In the genomic region with DNA sequence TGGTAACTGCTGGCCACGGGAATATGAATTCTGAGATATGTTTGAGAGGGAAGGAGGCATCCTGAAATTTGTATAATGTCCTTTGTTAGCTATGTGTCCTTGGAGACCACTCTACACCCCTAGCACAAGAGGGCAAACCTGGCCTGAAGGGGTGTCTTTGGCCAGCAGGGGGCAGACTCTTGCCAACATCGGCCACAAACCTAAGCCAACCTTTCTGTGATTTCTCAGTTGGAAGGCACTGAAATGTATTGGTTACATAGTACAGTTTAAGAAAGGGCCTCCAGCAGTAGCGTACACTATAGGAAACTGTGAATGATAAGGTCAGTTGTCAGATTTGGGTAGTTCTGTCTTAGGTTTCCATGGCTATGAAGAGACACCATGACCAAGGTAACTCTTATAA, we compare ENCODE assay signal across 8 mouse cellular contexts. TPM values are rescaled to one million over a fixed set of nuclear protein-coding genes. Genes with fewer than 3 reads are reported as not detected.
DNase-seq lines count a peak whose midpoint lies in the region; ATAC-seq lines count a peak whose summit lies in the region.

No protein-coding gene starts in this region.

- H3K4me3 ChIP-seq in heart, embryonic 11.5 days (ENCODE audit: low read depth, low read length): no peak overlapping the region
- H3K4me3 ChIP-seq in limb, embryonic 10.5 days: no peak overlapping the region

- H3K4me1 ChIP-seq in heart, embryonic 11.5 days (ENCODE audit: control insufficient read depth, insufficient read depth, low read length): peaks cover 11% of the 10 kb centered on the region
- peaks cover 37% of the 10 kb centered on the region for H3K4me1 ChIP-seq in limb, embryonic 10.5 days

- H3K9me3 ChIP-seq in heart, embryonic 11.5 days (replicated peaks; ENCODE audit: control insufficient read depth, low read length): no peaks in the 10 kb centered on the region
- H3K9me3 ChIP-seq in limb, embryonic 10.5 days (replicated peaks): no peaks in the 10 kb centered on the region

- H3K27ac ChIP-seq in heart, embryonic 11.5 days (ENCODE audit: low read depth, low read length): no peak overlapping the region
- H3K27ac ChIP-seq in limb, embryonic 10.5 days: no peak overlapping the region

- peak; percentile 70 for DNase-seq in heart, postnatal 4 days
- peak; percentile 59 for DNase-seq in urinary bladder, postnatal 25 days (ENCODE audit: low spot score)
- DNase-seq in urinary bladder, adult 2 months (ENCODE audit: low spot score): no peak
- DNase-seq in brain, adult 2 months (ENCODE audit: low read depth, low spot score): peak; percentile 79
- DNase-seq in limb, embryonic 10.5 days (ENCODE audit: low spot score): peak; percentile 78
- DNase-seq in retina, embryonic 14.5 days (ENCODE audit: low spot score): peak; percentile 78
- no peak for DNase-seq in frontal cortex, postnatal 14 days (ENCODE audit: low spot score in 2 of 2)

- H3K27me3 ChIP-seq in heart, embryonic 11.5 days (ENCODE audit: control insufficient read depth, insufficient read depth, low read length): peaks cover 4% of the 10 kb centered on the region; the same call in 1 of the 2 replicates
- no peaks in the 10 kb centered on the region for H3K27me3 ChIP-seq in limb, embryonic 10.5 days (ENCODE audit: low read depth, poor library complexity, severe bottlenecking)

- H3K9ac ChIP-seq in heart, embryonic 11.5 days (ENCODE audit: low read depth, low read length): no peak overlapping the region

- ATAC-seq in heart, embryonic 11.5 days (replicated peaks; ENCODE audit: insufficient number of reproducible peaks, low FRiP score, low TSS enrichment): no peak

- no peaks in the 10 kb centered on the region for H3K36me3 ChIP-seq in heart, embryonic 11.5 days (ENCODE audit: control insufficient read depth, insufficient read depth, low read length)
- no peaks in the 10 kb centered on the region for H3K36me3 ChIP-seq in limb, embryonic 10.5 days

- H3K4me2 ChIP-seq in heart, embryonic 11.5 days: no peak overlapping the region

- 14% methylated on average over 3 of the region's 3 CpGs for WGBS in heart, embryonic 11.5 days (ENCODE audit: insufficient replicate concordance)
- 33% methylated on average over 3 of the region's 3 CpGs for WGBS in limb, embryonic 10.5 days

RNA-seq across cellular contexts. Expression of a gene that starts 15.0 kb away (rescaled TPM):
- 1 to 10 TPM; 1.7 to 2.3 TPM for total RNA-seq in heart, postnatal 4 days (2021)
- polyA plus RNA-seq in heart, embryonic 11.5 days (2014; fragmentation: Nextera tagmentation; extraction: Ambion mirVana): 3.9 TPM in 2 replicates
- polyA plus RNA-seq in urinary bladder, adult 2 months (2012; rRNA removed): 2.4 and 2.8 TPM in 2 replicates
- polyA plus RNA-seq in limb, embryonic 10.5 days (2016; fragmentation: Nextera tagmentation; extraction: Ambion mirVana): 7.2 and 10.9 TPM in 2 replicates

Comparison
In these comparisons a context has a peak if more than half of its experiments do, and no peak if none do; other contexts are left out.
1. DNase-seq: peak in heart, postnatal 4 days (single experiment), urinary bladder, postnatal 25 days (single experiment), brain, adult 2 months (single experiment), limb, embryonic 10.5 days (single experiment) and retina, embryonic 14.5 days (single experiment); none in urinary bladder, adult 2 months (single experiment) and frontal cortex, postnatal 14 days (0 of 2).